Mouse (Mus musculus): ENCODE data around the gene Otx1. TPM values are rescaled to one million over a fixed set of nuclear protein-coding genes. Genes with fewer than 3 reads are reported as not detected.

Otx1 gene
- polyA plus RNA-seq (2015; fragmentation: Nextera tagmentation; extraction: Ambion mirVana), result not detected in 2 replicates

DNA sequence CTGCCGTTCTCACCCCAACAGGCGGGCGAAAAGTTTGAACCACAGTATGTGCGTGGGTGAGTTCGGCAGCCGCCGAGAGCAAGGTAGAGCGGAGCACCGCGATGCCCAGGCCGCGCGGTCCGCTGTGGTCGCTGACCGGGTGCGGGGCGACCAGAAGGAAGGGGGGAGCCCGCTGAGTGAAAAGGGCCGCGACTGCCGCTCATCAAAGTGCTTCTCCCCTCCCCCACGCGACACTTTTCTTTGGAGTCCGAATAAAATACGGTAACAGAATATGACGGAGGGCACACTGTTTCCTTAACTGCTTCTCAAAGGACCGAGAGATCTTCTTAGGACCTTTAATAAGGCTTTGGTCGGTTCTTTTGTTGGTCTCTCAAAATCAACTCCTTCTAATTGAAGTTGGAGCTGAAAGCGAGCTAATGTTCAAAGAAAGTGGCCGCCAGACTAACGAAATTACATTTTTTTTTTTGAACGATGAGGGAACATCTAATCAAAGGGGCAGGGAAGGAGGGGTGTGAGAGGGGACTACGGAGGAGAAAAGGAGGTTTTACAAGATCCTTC is at the start of gene Otx1:
Gene Otx1, minus strand, starts transcription at position 115 of the 558 bp plus-strand sequence.

Data from skeletal muscle tissue, postnatal 0 days (tissue).